Mouse (Mus musculus): ENCODE measurements around the gene Chrna9. TPM values are rescaled to one million over a fixed set of nuclear protein-coding genes. Genes with fewer than 3 reads are reported as not detected.

Chrna9 gene
- not detected for polyA plus RNA-seq (2012; fragmentation: generic; extraction: Trizol)

- TF ChIP-seq SRF (IDR thresholded peaks at IDR 0.05; ENCODE audit: control insufficient read depth, insufficient read length, low read depth) (no peak), CEBPB (IDR thresholded peaks at IDR 0.05; ENCODE audit: insufficient read depth, poor library complexity, severe bottlenecking) (no peak), TCF12 (IDR thresholded peaks at IDR 0.05; ENCODE audit: insufficient read depth, poor library complexity, severe bottlenecking) (no peak), REST (IDR thresholded peaks at IDR 0.05; ENCODE audit: insufficient read depth, insufficient read length) (no peak), E2F4 (IDR thresholded peaks at IDR 0.05; ENCODE audit: insufficient read depth) (no peak), POLR2A (IDR thresholded peaks at IDR 0.05; ENCODE audit: insufficient read length, low read depth) (no peak), MAX (IDR thresholded peaks at IDR 0.05; ENCODE audit: low read depth) (no peak), TCF3 (IDR thresholded peaks at IDR 0.05; ENCODE audit: insufficient read length, low read depth) (no peak), POLR2AphosphoS2 (IDR thresholded peaks at IDR 0.05; ENCODE audit: insufficient read length, low read depth) (no peak), MYOG (IDR thresholded peaks at IDR 0.05; ENCODE audit: control insufficient read depth in 1 of 3, insufficient read depth in 1 of 3, insufficient read length in 2 of 3, low read depth in 2 of 3) (no peak), MYOD1 (IDR thresholded peaks at IDR 0.05; ENCODE audit: control insufficient read depth in 1 of 3, insufficient read length in 2 of 3, low read depth in 2 of 3) (no peak)
- Histone ChIP-seq H3ac (ENCODE audit: control insufficient read depth, insufficient read length) (no peak within 1 kb of the TSS), H3K4me3 (no peak within 1 kb of the TSS), H3K36me3 (ENCODE audit: control insufficient read depth, insufficient read depth) (no peaks in the 10 kb centered on the region), H3K27me3 (ENCODE audit: control insufficient read depth, insufficient read depth, insufficient read length) (no peaks in the 10 kb centered on the region), H3K4me2 (ENCODE audit: low read depth) (no peak within 1 kb of the TSS), H3K79me2 (ENCODE audit: control insufficient read depth, insufficient read depth) (no peaks in the 10 kb centered on the region)
Measured at GRCm38 (mm10) chr5:65934783-65935182, at the start of gene Chrna9. TSS of gene Chrna9 (plus strand) at chr5:65934921.

- Histone ChIP-seq H3K36me3 (ENCODE audit: control insufficient read depth, insufficient read depth) (no peaks in the 10 kb centered on the region), H3K79me2 (ENCODE audit: control insufficient read depth, insufficient read depth) (no peaks in the 10 kb centered on the region), H3K27me3 (ENCODE audit: control insufficient read depth, insufficient read depth, insufficient read length) (no peaks in the 10 kb centered on the region), H3K4me3 (no peak overlapping the region), H3ac (ENCODE audit: control insufficient read depth, insufficient read length) (no peak overlapping the region), H3K4me2 (ENCODE audit: low read depth) (no peak overlapping the region)
- TF ChIP-seq SRF (IDR thresholded peaks at IDR 0.05; ENCODE audit: control insufficient read depth, insufficient read length, low read depth) (no peak), TCF12 (IDR thresholded peaks at IDR 0.05; ENCODE audit: insufficient read depth, poor library complexity, severe bottlenecking) (no peak), E2F4 (IDR thresholded peaks at IDR 0.05; ENCODE audit: insufficient read depth) (no peak), MAX (IDR thresholded peaks at IDR 0.05; ENCODE audit: low read depth) (no peak), MYOG (IDR thresholded peaks at IDR 0.05; ENCODE audit: control insufficient read depth in 1 of 3, insufficient read depth in 1 of 3, insufficient read length in 2 of 3, low read depth in 2 of 3) (no peak)
Measured at GRCm38 (mm10) chr5:65885699-65886443, 48.9 kb upstream of the Chrna9 start.

GRCm38 (mm10) chr5:65888102-65888501 is 46.6 kb upstream of the Chrna9 start:
- Histone ChIP-seq H3ac (ENCODE audit: control insufficient read depth, insufficient read length) (no peak overlapping the region), H3K4me2 (ENCODE audit: low read depth) (no peak overlapping the region), H3K4me3 (no peak overlapping the region), H3K36me3 (ENCODE audit: control insufficient read depth, insufficient read depth) (no peaks in the 10 kb centered on the region), H3K27me3 (ENCODE audit: control insufficient read depth, insufficient read depth, insufficient read length) (peaks cover 11% of the 10 kb centered on the region), H3K79me2 (ENCODE audit: control insufficient read depth, insufficient read depth) (no peaks in the 10 kb centered on the region)
- TF ChIP-seq MAX (IDR thresholded peaks at IDR 0.05; ENCODE audit: low read depth) (no peak), TCF12 (IDR thresholded peaks at IDR 0.05; ENCODE audit: insufficient read depth, poor library complexity, severe bottlenecking) (no peak), POLR2A (IDR thresholded peaks at IDR 0.05; ENCODE audit: insufficient read length, low read depth) (no peak), MYOD1 (IDR thresholded peaks at IDR 0.05; ENCODE audit: control insufficient read depth in 1 of 3, insufficient read length in 2 of 3, low read depth in 2 of 3) (no peak), E2F4 (IDR thresholded peaks at IDR 0.05; ENCODE audit: insufficient read depth) (no peak), SRF (IDR thresholded peaks at IDR 0.05; ENCODE audit: control insufficient read depth, insufficient read length, low read depth) (no peak), CEBPB (IDR thresholded peaks at IDR 0.05; ENCODE audit: insufficient read depth, poor library complexity, severe bottlenecking) (no peak), MYOG (IDR thresholded peaks at IDR 0.05; ENCODE audit: control insufficient read depth in 1 of 3, insufficient read depth in 1 of 3, insufficient read length in 2 of 3, low read depth in 2 of 3) (no peak), USF1 (IDR thresholded peaks at IDR 0.05; ENCODE audit: low read depth) (no peak), REST (IDR thresholded peaks at IDR 0.05; ENCODE audit: insufficient read depth, insufficient read length) (no peak), TCF3 (IDR thresholded peaks at IDR 0.05; ENCODE audit: insufficient read length, low read depth) (no peak), POLR2AphosphoS2 (IDR thresholded peaks at IDR 0.05; ENCODE audit: insufficient read length, low read depth) (no peak)

- no peaks in the 10 kb centered on the region for H3K79me2 ChIP-seq (ENCODE audit: control insufficient read depth, insufficient read depth)
- no peak overlapping the region for H3ac ChIP-seq (ENCODE audit: control insufficient read depth, insufficient read length)
- peak; percentile 55 for TF ChIP-seq SRF (IDR thresholded peaks at IDR 0.05; ENCODE audit: control insufficient read depth, insufficient read length, low read depth)
- TF ChIP-seq MYOG (IDR thresholded peaks at IDR 0.05; ENCODE audit: control insufficient read depth in 1 of 3, insufficient read depth in 1 of 3, insufficient read length in 2 of 3, low read depth in 2 of 3): no peak
- no peak overlapping the region for H3K4me2 ChIP-seq (ENCODE audit: low read depth)
- H3K4me3 ChIP-seq: no peak overlapping the region
- H3K27me3 ChIP-seq (ENCODE audit: control insufficient read depth, insufficient read depth, insufficient read length): peaks cover 11% of the 10 kb centered on the region
- no peaks in the 10 kb centered on the region for H3K36me3 ChIP-seq (ENCODE audit: control insufficient read depth, insufficient read depth)
Measured at GRCm38 (mm10) chr5:65888998-65889397, 45.7 kb upstream of the Chrna9 start.

GRCm38 (mm10) chr5:65891251-65891826 is 43.4 kb upstream of the Chrna9 start:
- Histone ChIP-seq H3K4me2 (ENCODE audit: low read depth) (no peak overlapping the region), H3K4me3 (no peak overlapping the region), H3K79me2 (ENCODE audit: control insufficient read depth, insufficient read depth) (no peaks in the 10 kb centered on the region), H3ac (ENCODE audit: control insufficient read depth, insufficient read length) (no peak overlapping the region), H3K27me3 (ENCODE audit: control insufficient read depth, insufficient read depth, insufficient read length) (peaks cover 11% of the 10 kb centered on the region), H3K36me3 (ENCODE audit: control insufficient read depth, insufficient read depth) (no peaks in the 10 kb centered on the region)
- TF ChIP-seq MYOG (IDR thresholded peaks at IDR 0.05; ENCODE audit: control insufficient read depth in 1 of 3, insufficient read depth in 1 of 3, insufficient read length in 2 of 3, low read depth in 2 of 3) (peak in 1 of 3 experiments; percentile 8), MAX (IDR thresholded peaks at IDR 0.05; ENCODE audit: low read depth) (no peak)
